Mouse (Mus musculus) midbrain, embryonic 16.5 days (tissue): ENCODE results near the gene Osbp2. TPM values are rescaled to one million over a fixed set of nuclear protein-coding genes. Genes with fewer than 3 reads are reported as not detected.
A peak's percentile ranks its signal among the peaks of the same experiment; 100 is the strongest.

Experiments
- ATAC-seq: fragments of 200-750 bp; cut with Nextera tagmentation; 2 replicates; pipeline ENCODE4 v1.8.0; 2017; ENCODE audit warnings: moderate TSS enrichment
- H3K27ac ChIP-seq: fragments of 300-500 bp; sonication (generic); 2 replicates; pipeline ENCODE4 v1.5.1; 2014; ENCODE audit warnings: mild to moderate bottlenecking, low read length, mixed read lengths
- H3K27me3 ChIP-seq: fragments of 300-500 bp; sonication (generic); 2 replicates; pipeline ENCODE4 v1.6.1; 2014; ENCODE audit warnings: low read depth, low read length, mixed read lengths; ENCODE audit not compliant: control insufficient read depth, insufficient read depth
- H3K36me3 ChIP-seq: fragments of 300-500 bp; sonication (generic); 2 replicates; pipeline ENCODE4 v1.6.1; 2014; ENCODE audit warnings: mild to moderate bottlenecking, low read length, moderate library complexity, mixed read lengths; ENCODE audit not compliant: control insufficient read depth, insufficient read depth
- H3K4me1 ChIP-seq: fragments of 300-500 bp; sonication (generic); 2 replicates; pipeline ENCODE4 v1.6.1; 2014; ENCODE audit warnings: mild to moderate bottlenecking, low read length, mixed read lengths; ENCODE audit not compliant: control insufficient read depth, insufficient read depth
- H3K4me2 ChIP-seq: fragments of 300-500 bp; sonication (generic); 2 replicates; pipeline ENCODE4 v1.6.1; 2014; ENCODE audit warnings: mild to moderate bottlenecking, low read length, mixed read lengths
- H3K4me3 ChIP-seq: fragments of 300-500 bp; sonication (generic); 2 replicates; pipeline ENCODE4 v1.5.1; 2014; ENCODE audit warnings: low read depth, mild to moderate bottlenecking, low read length, moderate library complexity, mixed read lengths
- H3K9ac ChIP-seq: fragments of 300-500 bp; sonication (generic); 2 replicates; pipeline ENCODE4 v1.6.1; 2014; ENCODE audit warnings: low read depth, low read length, mixed read lengths
- H3K9me3 ChIP-seq: fragments of 300-500 bp; sonication (generic); replicated peaks from 2 replicates; pipeline ENCODE4 v1.6.1; 2014; ENCODE audit warnings: mild to moderate bottlenecking, low read length, mixed read lengths; ENCODE audit not compliant: control insufficient read depth, poor library complexity, severe bottlenecking
- WGBS: fragments of 180-500 bp; shearing (Covaris S2); extraction: QIAGEN DNeasy Blood & Tissue Kit; methylation state at CpG from one replicate; pipeline ENCODE4 v1.1.7; 2014; 5-methylcytosine and 5-hydroxymethylcytosine counted together
- polyA plus RNA-seq: library from polyadenylated mRNA; unstranded; fragments of >200 nt; fragmentation: Nextera tagmentation; extraction: Ambion mirVana; gene quantifications from 2 replicates; pipeline ENCODE4 v1.2.1, GENCODE M21; 2015

Osbp2 gene
- polyA plus RNA-seq, 1 experiment from 2014 or later, result 40.9 TPM

- ATAC-seq, result no peak
These were observed 16.1 kb upstream of the Osbp2 start for GRCm38 (mm10) chr11:3879836-3880235.

GRCm38 (mm10) chr11:3878660-3879059 is 15.0 kb upstream of the Osbp2 start:
- WGBS, result 78% methylated on average over 7 of the region's 7 CpGs
- no peaks in the 10 kb centered on the region for H3K27me3 ChIP-seq
- no peak for ATAC-seq
- no peak overlapping the region for H3K9ac ChIP-seq
- no peaks in the 10 kb centered on the region for H3K36me3 ChIP-seq
- H3K9me3 ChIP-seq, result no peaks in the 10 kb centered on the region
- no peak overlapping the region for H3K27ac ChIP-seq
- H3K4me2 ChIP-seq, result no peak overlapping the region
- H3K4me1 ChIP-seq, result no peaks in the 10 kb centered on the region
- H3K4me3 ChIP-seq, result no peak overlapping the region

More at GRCm38 (mm10) chr11:3879836-3880235, 16.1 kb upstream of the Osbp2 start:
- Histone ChIP-seq H3K4me2 (no peak overlapping the region), H3K27me3 (no peaks in the 10 kb centered on the region), H3K4me3 (no peak overlapping the region), H3K9ac (no peak overlapping the region), H3K4me1 (no peaks in the 10 kb centered on the region), H3K36me3 (no peaks in the 10 kb centered on the region), H3K27ac (no peak overlapping the region), H3K9me3 (no peaks in the 10 kb centered on the region)
- WGBS, result 36% methylated on average over 2 of the region's 2 CpGs

GRCm38 (mm10) chr11:3876419-3876818 is 12.7 kb upstream of the Osbp2 start:
- 85% methylated on average over 6 of the region's 6 CpGs for WGBS
- H3K27ac ChIP-seq, result no peak overlapping the region
- H3K9ac ChIP-seq, result no peak overlapping the region
- H3K27me3 ChIP-seq, result no peaks in the 10 kb centered on the region
- no peak overlapping the region for H3K4me2 ChIP-seq
- no peaks in the 10 kb centered on the region for H3K4me1 ChIP-seq
- no peaks in the 10 kb centered on the region for H3K9me3 ChIP-seq
- no peak for ATAC-seq
- no peak overlapping the region for H3K4me3 ChIP-seq
- H3K36me3 ChIP-seq, result no peaks in the 10 kb centered on the region

GRCm38 (mm10) chr11:3864343-3864742 is 640 bp upstream of the Osbp2 start:
- Histone ChIP-seq H3K9ac (peak overlapping the region; percentile 67), H3K27me3 (no peaks in the 10 kb centered on the region), H3K4me2 (peak overlapping the region; percentile 81), H3K9me3 (no peaks in the 10 kb centered on the region), H3K27ac (no peak overlapping the region), H3K4me3 (peak overlapping the region; percentile 53), H3K36me3 (no peaks in the 10 kb centered on the region), H3K4me1 (peaks cover 5% of the 10 kb centered on the region; the same call in 1 of the 2 replicates)
- peak; percentile 20; the same call in 1 of the 2 replicates for ATAC-seq
- 31% methylated on average over 6 of the region's 6 CpGs for WGBS

GRCm38 (mm10) chr11:3862661-3863453 is 846 bp downstream of the Osbp2 start:
- Histone ChIP-seq H3K9ac (peak overlapping the region; percentile 67; the same call in 1 of the 2 replicates), H3K4me1 (peaks cover 5% of the 10 kb centered on the region; the same call in 1 of the 2 replicates), H3K4me3 (peak overlapping the region; percentile 53), H3K9me3 (no peaks in the 10 kb centered on the region), H3K4me2 (peak overlapping the region; percentile 81), H3K27me3 (no peaks in the 10 kb centered on the region), H3K27ac (no peak overlapping the region), H3K36me3 (no peaks in the 10 kb centered on the region)
- ATAC-seq, result peak; percentile 15; the same call in 1 of the 2 replicates
- WGBS, result 76% methylated on average over 19 of the region's 19 CpGs

- H3K4me1 ChIP-seq, result peaks cover 5% of the 10 kb centered on the region; the same call in 1 of the 2 replicates
- no peaks in the 10 kb centered on the region for H3K36me3 ChIP-seq
- H3K4me2 ChIP-seq, result no peak overlapping the region
- 73% methylated on average over 4 of the region's 4 CpGs for WGBS
- no peaks in the 10 kb centered on the region for H3K9me3 ChIP-seq
- H3K27me3 ChIP-seq, result no peaks in the 10 kb centered on the region
- no peak for ATAC-seq
- H3K27ac ChIP-seq, result no peak overlapping the region
- H3K4me3 ChIP-seq, result no peak overlapping the region
- H3K9ac ChIP-seq, result no peak overlapping the region
These were observed 3.3 kb downstream of the Osbp2 start for GRCm38 (mm10) chr11:3860361-3860760.

GRCm38 (mm10) chr11:3859778-3860177 is 3.9 kb downstream of the Osbp2 start:
- Histone ChIP-seq H3K4me3 (no peak overlapping the region), H3K4me1 (peaks cover 5% of the 10 kb centered on the region; the same call in 1 of the 2 replicates), H3K27me3 (no peaks in the 10 kb centered on the region), H3K4me2 (no peak overlapping the region), H3K36me3 (no peaks in the 10 kb centered on the region), H3K27ac (no peak overlapping the region), H3K9me3 (no peaks in the 10 kb centered on the region), H3K9ac (no peak overlapping the region)
- no peak for ATAC-seq
- 96% methylated on average over 4 of the region's 4 CpGs for WGBS

- no peaks in the 10 kb centered on the region; the same call in 1 of the 2 replicates for H3K9me3 ChIP-seq
- H3K27ac ChIP-seq, result no peak overlapping the region
- no peak overlapping the region for H3K9ac ChIP-seq
- no peak overlapping the region for H3K4me3 ChIP-seq
- no peaks in the 10 kb centered on the region for H3K27me3 ChIP-seq
- ATAC-seq, result no peak
- H3K36me3 ChIP-seq, result no peaks in the 10 kb centered on the region
- no peak overlapping the region for H3K4me2 ChIP-seq
- whole genome bisulfite sequencing, result 78% methylated on average over 5 of the region's 5 CpGs
- H3K4me1 ChIP-seq, result no peaks in the 10 kb centered on the region
These were observed 5.8 kb downstream of the Osbp2 start for GRCm38 (mm10) chr11:3857902-3858301.

GRCm38 (mm10) chr11:3855846-3856245 is 7.9 kb downstream of the Osbp2 start:
- Histone ChIP-seq H3K4me1 (no peaks in the 10 kb centered on the region), H3K27me3 (no peaks in the 10 kb centered on the region), H3K4me3 (no peak overlapping the region), H3K27ac (no peak overlapping the region), H3K36me3 (no peaks in the 10 kb centered on the region), H3K4me2 (no peak overlapping the region), H3K9me3 (no peaks in the 10 kb centered on the region; the same call in 1 of the 2 replicates), H3K9ac (no peak overlapping the region)
- no peak for ATAC-seq
- 92% methylated on average over 5 of the region's 5 CpGs for WGBS
